ENCODE assay signal across 23 mouse cellular contexts in the genomic region with DNA sequence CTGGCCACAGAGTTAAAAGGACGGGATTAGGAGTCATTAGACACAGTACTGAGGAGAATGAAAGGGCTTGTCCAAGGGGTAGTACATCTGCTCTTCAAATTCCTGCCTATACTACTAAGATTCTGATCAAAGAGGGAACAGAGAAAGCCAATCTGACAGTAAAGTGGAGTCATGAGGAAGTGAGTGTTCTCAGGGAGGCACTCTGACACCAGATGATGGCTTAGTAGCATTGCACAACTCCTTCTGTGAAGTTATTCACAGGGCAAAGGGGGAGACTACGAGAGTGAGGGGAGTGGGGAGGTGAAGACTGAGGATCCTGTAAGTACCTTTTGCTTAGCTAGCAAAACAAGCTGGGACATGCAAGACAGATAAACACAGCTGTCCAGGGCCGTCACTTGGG.
"Had no signal": no experiment of that assay in that cellular context is flagged by ENCODE, and none has a peak within 500 bp of the region (broad histone marks: within the 10 kb centered on the region; RNA-seq: fewer than 3 reads in every experiment).

No protein-coding gene starts in this region.

- H3K27ac ChIP-seq: kidney, postnatal 0 days; limb, embryonic 12.5 days; limb, embryonic 15.5 days; liver, embryonic 14.5 days; lung, embryonic 15.5 days; midbrain, embryonic 10.5 days; midbrain, embryonic 15.5 days; stomach, postnatal 0 days had no signal

- ATAC-seq: intestine, postnatal 0 days; liver, postnatal 0 days; midbrain, embryonic 15.5 days had no signal

- H3K4me3 ChIP-seq: limb, embryonic 12.5 days; limb, embryonic 15.5 days; lung, embryonic 15.5 days; megakaryocyte, embryonic 14.5 days; midbrain, embryonic 10.5 days; midbrain, embryonic 15.5 days had no signal

- H3K36me3 ChIP-seq: lung, embryonic 15.5 days had no signal

- H3K27me3 ChIP-seq: limb, embryonic 12.5 days; limb, embryonic 15.5 days; lung, embryonic 15.5 days; megakaryocyte, embryonic 14.5 days; midbrain, embryonic 15.5 days had no signal

- DNase-seq: kidney, adult 2 months; kidney, postnatal 25 days; layer of hippocampus, postnatal 36 days; left cerebral cortex, postnatal 4 days; liver, postnatal 0 days; lung, postnatal 14 days; lung, postnatal 4 days; right cerebral cortex, adult 18-20 months; right cerebral cortex, postnatal 14 days; right cerebral cortex, postnatal 4 days; thymus, adult 2 months; thymus, postnatal 14 days had no signal

- H3K4me2 ChIP-seq: limb, embryonic 12.5 days; limb, embryonic 15.5 days; liver, embryonic 11.5 days; lung, embryonic 15.5 days; midbrain, embryonic 15.5 days had no signal
